Mouse (Mus musculus) heart, embryonic 15.5 days (tissue): ENCODE data around the gene Dbh. TPM values are rescaled to one million over a fixed set of nuclear protein-coding genes. Genes with fewer than 3 reads are reported as not detected.

Source experiments
- ATAC-seq: fragments of 200-750 bp; cut with Nextera tagmentation; replicated peaks from 2 replicates; pipeline ENCODE4 v1.8.0; 2017; ENCODE audit warnings: low read depth, moderate TSS enrichment; ENCODE audit not compliant: insufficient number of reproducible peaks, insufficient read depth, low FRiP score
- H3K27ac ChIP-seq: fragments of 300-500 bp; sonication (generic); 2 replicates; pipeline ENCODE4 v1.5.1; 2015; ENCODE audit warnings: mild to moderate bottlenecking, inconsistent platforms
- H3K27me3 ChIP-seq: fragments of 300-500 bp; sonication (generic); 2 replicates; pipeline ENCODE4 v1.6.1; 2015; ENCODE audit warnings: inconsistent platforms
- H3K36me3 ChIP-seq: fragments of 300-500 bp; sonication (generic); 2 replicates; pipeline ENCODE4 v1.6.1; 2015; ENCODE audit warnings: mild to moderate bottlenecking, inconsistent platforms
- H3K4me1 ChIP-seq: fragments of 300-500 bp; sonication (generic); replicated peaks from 2 replicates; pipeline ENCODE4 v1.6.1; 2015; ENCODE audit warnings: inconsistent platforms
- H3K4me2 ChIP-seq: fragments of 300-500 bp; sonication (generic); 2 replicates; pipeline ENCODE4 v1.6.1; 2015; ENCODE audit warnings: inconsistent platforms, mild to moderate bottlenecking, moderate library complexity
- H3K4me3 ChIP-seq: fragments of 300-500 bp; sonication (generic); 2 replicates; pipeline ENCODE4 v1.5.1; 2015; ENCODE audit warnings: mild to moderate bottlenecking, inconsistent platforms
- H3K9ac ChIP-seq: fragments of 300-500 bp; sonication (generic); 2 replicates; pipeline ENCODE4 v1.6.1; 2015; ENCODE audit warnings: mild to moderate bottlenecking, inconsistent platforms
- H3K9me3 ChIP-seq: fragments of 300-500 bp; sonication (generic); replicated peaks from 2 replicates; pipeline ENCODE4 v1.6.1; 2016; ENCODE audit warnings: inconsistent platforms
- WGBS: fragments of 180-500 bp; shearing (Covaris S2); methylation state at CpG from one replicate; pipeline ENCODE4 v1.1.7; 2015; ENCODE audit warnings: mixed read lengths; 5-methylcytosine and 5-hydroxymethylcytosine counted together
- polyA plus RNA-seq: library from polyadenylated mRNA; unstranded; fragments of >200 nt; fragmentation: Nextera tagmentation; extraction: Ambion mirVana; gene quantifications from 2 replicates; pipeline ENCODE4 v1.2.1, GENCODE M21; 2015

The Dbh gene
- polyA plus RNA-seq: 0.60 and 6.5 TPM in 2 replicates

DNA sequence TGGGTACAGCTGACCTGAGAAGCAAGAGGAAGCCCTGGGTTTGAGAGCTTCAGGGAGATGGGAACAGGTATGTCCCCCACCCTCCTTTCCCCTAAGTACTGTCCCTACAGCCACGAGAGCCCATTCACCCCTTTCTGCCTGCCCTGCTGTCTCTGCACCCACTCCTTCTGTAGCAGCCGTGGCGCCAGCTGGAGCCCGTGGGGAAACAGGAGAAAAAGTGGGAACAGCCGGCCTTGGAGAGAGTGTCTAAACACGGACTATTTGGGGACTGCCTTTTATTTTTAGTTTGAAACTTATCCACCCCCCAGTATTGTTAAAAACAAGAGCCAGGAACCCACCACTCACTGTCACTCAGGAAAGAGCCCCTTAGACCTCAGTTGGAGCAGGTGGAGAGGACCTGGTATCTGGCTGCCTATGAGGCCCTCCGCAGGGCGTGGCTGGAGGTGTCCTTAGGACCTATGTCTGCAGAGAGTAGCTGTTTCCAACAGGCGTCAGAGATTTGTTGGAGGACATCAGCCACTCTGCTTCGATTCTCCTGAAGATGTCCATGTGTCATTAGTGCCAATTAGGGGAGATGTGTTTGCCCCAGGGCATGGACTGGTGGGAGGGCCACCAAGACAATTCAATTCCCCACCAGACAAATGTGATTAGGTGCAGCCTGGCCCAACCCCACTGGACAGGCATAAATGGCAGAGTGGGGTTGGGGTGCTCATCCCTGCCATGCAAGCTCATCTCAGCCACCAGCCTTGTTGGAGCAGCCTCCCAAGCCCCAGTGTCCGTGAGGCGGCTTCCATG, at the start of gene Dbh:
Dbh (plus strand) TSS at position 438 of the 795 bp plus-strand sequence.
- no peak within 1 kb of the TSS for H3K4me3 ChIP-seq
- H3K36me3 ChIP-seq: no peaks in the 10 kb centered on the region
- peaks cover 9% of the 10 kb centered on the region for H3K27me3 ChIP-seq
- H3K9me3 ChIP-seq: no peaks in the 10 kb centered on the region
- no peak within 1 kb of the TSS for H3K4me2 ChIP-seq
- WGBS: 76% methylated on average over 12 of the region's 12 CpGs
- ATAC-seq: no peak; the same call in 1 of the 2 replicates
- H3K27ac ChIP-seq: no peak within 1 kb of the TSS
- peaks cover 17% of the 10 kb centered on the region for H3K4me1 ChIP-seq
- H3K9ac ChIP-seq: no peak within 1 kb of the TSS

DNA sequence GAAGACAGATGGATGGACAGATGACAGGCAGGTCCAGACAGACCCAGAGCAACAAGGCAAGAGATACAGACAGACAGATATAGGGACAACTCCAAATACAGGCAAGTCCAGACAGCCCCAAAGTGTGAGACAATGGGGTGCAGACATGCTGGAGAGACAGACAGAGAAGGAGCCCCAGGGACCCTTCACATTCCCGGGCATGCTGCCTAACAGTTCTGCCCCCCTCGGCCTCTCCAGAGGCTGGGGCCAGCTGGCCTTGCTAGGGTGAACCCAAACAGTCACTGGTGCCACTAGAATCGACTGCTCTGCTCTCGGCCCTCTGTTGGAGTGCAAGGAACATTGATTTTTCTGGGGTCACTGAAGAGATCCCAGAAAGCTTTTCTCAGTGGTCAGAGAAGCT, 46.6 kb upstream of the Dbh start:
- Histone ChIP-seq H3K27me3 (peaks cover 5% of the 10 kb centered on the region; the same call in 1 of the 2 replicates), H3K4me1 (peaks cover 46% of the 10 kb centered on the region), H3K27ac (peak overlapping the region; percentile 41), H3K9me3 (no peaks in the 10 kb centered on the region), H3K4me3 (no peak overlapping the region), H3K36me3 (no peaks in the 10 kb centered on the region), H3K4me2 (no peak overlapping the region), H3K9ac (no peak overlapping the region)
- 26% methylated on average over 4 of the region's 4 CpGs for WGBS
- no peak for ATAC-seq

DNA sequence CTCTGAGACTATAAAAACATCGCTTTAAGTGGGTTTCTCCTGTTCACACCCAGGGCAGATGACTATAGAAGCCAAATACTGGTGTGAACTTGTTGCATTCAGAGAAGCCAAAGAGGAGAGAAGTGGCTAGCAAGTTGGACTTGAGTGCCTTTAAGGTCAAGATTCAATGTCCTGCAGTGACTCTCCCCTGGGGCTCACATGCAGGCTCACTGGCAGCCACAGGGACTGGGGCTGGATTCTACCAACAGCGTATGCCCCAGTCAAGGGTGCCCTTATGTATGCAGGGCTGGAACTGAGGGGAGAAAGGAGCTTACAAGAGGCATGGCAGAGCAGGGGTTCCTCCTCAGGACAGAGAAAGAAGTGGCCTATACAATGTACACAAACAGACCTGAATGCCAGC, 45.3 kb upstream of the Dbh start:
- peaks cover 46% of the 10 kb centered on the region for H3K4me1 ChIP-seq
- no peak for ATAC-seq
- peak overlapping the region; percentile 74 for H3K27ac ChIP-seq
- H3K4me2 ChIP-seq: no peak overlapping the region
- no peak overlapping the region for H3K4me3 ChIP-seq
- H3K27me3 ChIP-seq: peaks cover 5% of the 10 kb centered on the region; the same call in 1 of the 2 replicates
- no peaks in the 10 kb centered on the region for H3K36me3 ChIP-seq
- H3K9ac ChIP-seq: no peak overlapping the region
- WGBS: 87% methylated on average over 2 of the region's 2 CpGs
- H3K9me3 ChIP-seq: no peaks in the 10 kb centered on the region

DNA sequence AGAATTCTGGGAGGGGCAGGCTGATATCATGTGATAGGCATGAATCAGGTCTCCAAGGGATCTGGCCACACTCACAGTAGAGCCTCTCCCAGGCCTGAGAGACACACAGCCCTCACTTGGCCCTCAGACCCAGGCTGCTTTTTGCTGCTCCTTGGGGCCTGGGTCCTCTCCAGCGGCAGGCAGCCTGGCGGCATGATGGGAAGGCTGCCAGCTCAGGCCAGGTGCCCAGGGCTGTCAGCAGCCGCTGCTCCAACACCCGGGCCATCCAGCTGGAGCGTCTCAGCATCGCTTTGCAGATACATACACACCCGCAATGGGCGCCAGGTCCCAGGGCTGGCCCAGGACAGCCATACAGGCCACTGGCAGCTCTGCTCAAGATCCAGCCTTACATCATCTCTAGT, 44.8 kb upstream of the Dbh start:
- Histone ChIP-seq H3K36me3 (no peaks in the 10 kb centered on the region), H3K4me3 (no peak overlapping the region), H3K4me2 (no peak overlapping the region), H3K27ac (peak overlapping the region; percentile 74), H3K27me3 (peaks cover 5% of the 10 kb centered on the region; the same call in 1 of the 2 replicates), H3K9ac (no peak overlapping the region), H3K4me1 (peaks cover 46% of the 10 kb centered on the region), H3K9me3 (no peaks in the 10 kb centered on the region)
- WGBS: 18% methylated on average over 8 of the region's 8 CpGs
- ATAC-seq: peak; percentile 86

DNA sequence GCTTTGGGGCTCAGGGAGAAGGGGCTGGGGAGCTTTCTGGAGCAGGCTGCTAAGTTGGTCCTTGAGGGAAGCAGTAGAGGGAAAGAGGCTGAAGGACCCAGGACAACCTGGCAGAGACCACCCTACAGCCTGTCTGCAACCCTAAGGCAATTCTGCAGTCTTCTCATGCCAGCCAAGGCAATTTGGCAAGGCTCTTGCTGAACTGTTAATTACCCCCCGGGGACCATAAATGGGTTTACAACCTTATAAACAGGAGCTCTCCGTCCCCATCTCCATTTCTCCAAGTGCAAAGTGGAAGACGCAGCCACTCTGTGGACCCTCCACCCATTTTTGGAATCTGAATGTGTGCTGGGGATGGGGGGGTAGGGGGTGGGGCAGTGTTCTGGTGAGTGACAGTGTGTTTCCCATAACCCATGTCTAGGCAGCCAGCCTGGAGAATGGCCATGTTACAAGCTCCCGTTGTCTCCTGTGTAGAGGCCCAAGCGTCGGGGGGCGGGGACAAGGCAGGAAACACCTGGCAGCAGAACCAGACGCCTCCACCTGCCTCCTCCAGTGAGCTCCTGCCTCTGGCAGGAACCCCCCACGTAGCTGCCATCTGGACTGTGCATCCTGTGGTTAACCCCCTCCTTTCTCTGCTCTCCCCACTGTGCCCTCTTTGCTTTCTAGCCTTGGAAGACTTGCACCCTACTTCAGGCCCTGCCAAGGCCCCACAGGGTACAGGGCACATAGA, 43.2 kb upstream of the Dbh start:
- no peak overlapping the region; the same call in 1 of the 2 replicates for H3K27ac ChIP-seq
- peaks cover 51% of the 10 kb centered on the region for H3K4me1 ChIP-seq
- H3K9ac ChIP-seq: no peak overlapping the region
- 55% methylated on average over 9 of the region's 9 CpGs for WGBS
- H3K27me3 ChIP-seq: peaks cover 5% of the 10 kb centered on the region; the same call in 1 of the 2 replicates
- no peaks in the 10 kb centered on the region for H3K36me3 ChIP-seq
- no peaks in the 10 kb centered on the region for H3K9me3 ChIP-seq
- no peak overlapping the region for H3K4me3 ChIP-seq
- ATAC-seq: peak; percentile 33; the same call in 1 of the 2 replicates
- H3K4me2 ChIP-seq: no peak overlapping the region

DNA sequence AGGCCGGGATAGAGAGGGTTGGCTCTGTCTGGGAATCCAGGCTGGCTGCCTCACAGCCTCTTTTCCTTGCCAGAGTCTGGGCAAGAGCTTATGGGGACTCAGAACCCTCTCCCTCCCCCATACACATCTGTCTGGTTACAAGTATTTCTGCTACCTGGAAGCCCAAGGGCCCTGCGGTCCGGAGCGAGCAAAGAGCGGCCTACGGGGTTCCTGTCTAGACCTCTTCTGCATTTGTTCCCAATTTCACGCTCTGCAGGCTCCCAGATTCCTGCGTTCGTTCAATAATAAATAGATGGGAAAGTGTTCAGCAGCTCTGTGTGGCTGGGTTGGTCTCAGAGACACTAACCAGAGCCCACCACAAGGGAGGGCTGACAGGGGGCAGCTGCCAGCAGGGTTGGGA, 42.5 kb upstream of the Dbh start:
- Histone ChIP-seq H3K4me3 (no peak overlapping the region), H3K27me3 (peaks cover 5% of the 10 kb centered on the region; the same call in 1 of the 2 replicates), H3K27ac (no peak overlapping the region; the same call in 1 of the 2 replicates), H3K4me2 (no peak overlapping the region), H3K36me3 (no peaks in the 10 kb centered on the region), H3K9ac (no peak overlapping the region), H3K4me1 (peaks cover 51% of the 10 kb centered on the region), H3K9me3 (no peaks in the 10 kb centered on the region)
- 61% methylated on average over 9 of the region's 9 CpGs for WGBS
- no peak for ATAC-seq

DNA sequence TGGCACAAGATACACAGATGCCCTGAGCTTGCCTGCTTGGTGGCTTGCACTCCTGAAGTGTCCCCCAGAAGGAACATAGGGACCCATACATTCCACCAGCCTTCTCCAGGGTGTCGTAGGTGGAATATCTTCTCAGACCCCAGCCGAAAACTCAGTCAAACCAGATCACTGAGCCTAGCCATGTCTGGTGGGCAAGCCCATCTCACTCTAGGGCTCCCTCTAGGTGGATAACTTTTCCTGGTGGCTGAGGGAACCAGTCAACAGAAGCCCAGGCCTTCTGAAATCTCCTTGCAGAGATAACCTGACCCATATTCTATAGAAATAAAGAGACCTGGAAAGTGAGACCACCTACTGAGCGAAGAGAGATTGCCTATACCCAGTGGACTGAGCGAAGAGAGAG, 41.9 kb upstream of the Dbh start:
- WGBS: 87% methylated on average over 4 of the region's 4 CpGs
- H3K4me1 ChIP-seq: peaks cover 47% of the 10 kb centered on the region

DNA sequence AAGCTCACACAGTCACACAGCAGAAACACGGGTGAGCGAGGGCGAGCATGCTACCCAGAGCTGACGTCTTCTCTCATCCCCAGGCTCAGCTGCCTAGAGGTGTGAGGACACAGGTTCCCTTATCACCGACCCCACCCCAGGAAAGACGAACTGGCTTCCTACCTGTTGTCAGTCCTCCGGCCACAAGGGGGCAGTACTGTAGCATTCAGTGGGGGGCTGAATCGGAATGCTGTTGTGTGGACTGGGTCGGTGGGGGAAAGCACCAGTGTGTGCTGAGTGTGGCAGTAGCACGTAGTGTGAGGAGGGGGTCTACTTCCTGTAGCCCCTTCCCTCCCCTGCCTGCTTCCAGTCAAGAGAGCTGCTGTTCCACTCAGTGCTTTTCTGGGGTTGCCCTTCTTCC, 39.1 kb upstream of the Dbh start:
- H3K4me1 ChIP-seq: peaks cover 18% of the 10 kb centered on the region
- H3K9ac ChIP-seq: no peak overlapping the region
- H3K9me3 ChIP-seq: no peaks in the 10 kb centered on the region
- H3K36me3 ChIP-seq: no peaks in the 10 kb centered on the region
- no peak overlapping the region for H3K27ac ChIP-seq
- no peak overlapping the region for H3K4me2 ChIP-seq
- ATAC-seq: no peak
- WGBS: 31% methylated on average over 10 of the region's 10 CpGs
- peaks cover 5% of the 10 kb centered on the region; the same call in 1 of the 2 replicates for H3K27me3 ChIP-seq
- H3K4me3 ChIP-seq: no peak overlapping the region

More for the DNA sequence above, 41.9 kb upstream of the Dbh start:
- H3K27ac ChIP-seq: no peak overlapping the region
- no peak overlapping the region for H3K4me3 ChIP-seq
- peaks cover 5% of the 10 kb centered on the region; the same call in 1 of the 2 replicates for H3K27me3 ChIP-seq
- H3K9me3 ChIP-seq: no peaks in the 10 kb centered on the region
- no peak for ATAC-seq
- no peak overlapping the region for H3K9ac ChIP-seq
- H3K36me3 ChIP-seq: no peaks in the 10 kb centered on the region
- H3K4me2 ChIP-seq: no peak overlapping the region

DNA sequence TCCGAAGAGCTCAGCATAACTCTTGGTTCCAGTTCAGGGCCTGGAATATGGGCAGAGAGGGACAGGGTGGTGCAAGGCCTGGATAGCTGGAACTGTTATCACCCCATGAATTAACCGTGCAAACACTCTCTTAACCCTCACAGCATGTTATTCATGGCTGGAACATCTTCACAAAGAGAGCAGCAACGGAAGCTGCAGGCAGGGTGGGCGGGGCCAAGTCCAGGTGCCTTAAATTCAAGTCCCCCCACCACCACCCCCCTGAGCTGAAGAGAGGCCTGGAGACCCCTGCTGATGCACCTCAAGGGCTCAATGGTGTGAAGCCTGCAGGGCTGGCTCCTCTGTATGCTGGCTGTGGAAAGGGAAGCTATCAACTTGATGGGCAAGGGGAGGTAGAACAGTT, 38.5 kb upstream of the Dbh start:
- WGBS: 58% methylated on average over 4 of the region's 4 CpGs
- Histone ChIP-seq H3K9ac (no peak overlapping the region), H3K27ac (no peak overlapping the region), H3K4me2 (no peak overlapping the region), H3K36me3 (no peaks in the 10 kb centered on the region), H3K27me3 (peaks cover 5% of the 10 kb centered on the region; the same call in 1 of the 2 replicates), H3K4me3 (no peak overlapping the region), H3K9me3 (no peaks in the 10 kb centered on the region), H3K4me1 (peaks cover 13% of the 10 kb centered on the region)
- no peak for ATAC-seq

DNA sequence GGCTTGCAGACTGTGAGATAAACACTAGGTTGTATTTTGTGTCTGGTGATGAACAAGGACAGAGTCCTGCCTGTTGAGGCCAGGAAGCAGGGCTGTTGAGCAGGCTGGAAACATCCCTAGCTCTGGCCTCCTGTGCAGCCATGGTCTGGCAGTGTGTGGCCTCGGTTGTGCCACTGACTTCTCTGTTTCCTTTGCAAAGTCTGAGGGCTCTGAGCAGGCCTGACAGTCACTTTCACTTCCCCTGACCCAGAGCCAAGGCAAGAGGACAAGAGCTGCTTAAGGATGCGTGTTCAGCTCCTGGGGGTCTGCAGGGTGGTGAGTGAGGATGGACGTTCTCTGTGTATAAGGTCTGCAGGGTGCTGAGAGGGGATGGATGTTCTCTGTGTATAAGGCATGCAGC, 36.0 kb upstream of the Dbh start:
- H3K9me3 ChIP-seq: no peaks in the 10 kb centered on the region

DNA sequence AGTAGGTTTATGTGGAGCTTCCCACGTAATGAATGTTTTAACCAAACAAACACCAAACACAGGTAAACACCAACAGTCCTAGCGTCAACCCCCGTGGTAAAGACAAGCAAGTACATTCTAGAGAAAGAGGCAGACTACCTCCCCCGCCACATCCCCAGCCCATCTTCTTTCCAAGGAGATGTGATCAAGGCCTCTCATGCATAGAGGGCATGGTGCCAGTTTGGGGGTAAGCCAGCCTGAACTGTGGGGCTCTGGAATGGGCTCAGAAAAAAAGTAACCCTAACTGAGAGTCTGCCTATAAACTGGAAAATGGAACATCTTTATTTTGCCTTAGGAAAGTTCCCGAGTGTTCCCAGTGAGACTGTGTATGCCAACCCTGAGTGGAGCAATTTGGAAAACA, 29.1 kb upstream of the Dbh start:
- no peak overlapping the region for H3K4me2 ChIP-seq
- H3K9me3 ChIP-seq: no peaks in the 10 kb centered on the region
- no peaks in the 10 kb centered on the region for H3K36me3 ChIP-seq
- peaks cover 57% of the 10 kb centered on the region for H3K27me3 ChIP-seq
- no peak overlapping the region for H3K27ac ChIP-seq
- no peak overlapping the region for H3K4me3 ChIP-seq
- WGBS: 77% methylated on average over 5 of the region's 5 CpGs
- ATAC-seq: no peak
- no peak overlapping the region for H3K9ac ChIP-seq
- H3K4me1 ChIP-seq: no peaks in the 10 kb centered on the region

More for the DNA sequence above, 36.0 kb upstream of the Dbh start:
- Histone ChIP-seq H3K4me3 (no peak overlapping the region), H3K27me3 (peaks cover 13% of the 10 kb centered on the region; the same call in 1 of the 2 replicates), H3K9ac (no peak overlapping the region), H3K4me2 (no peak overlapping the region), H3K27ac (no peak overlapping the region), H3K4me1 (peaks cover 4% of the 10 kb centered on the region; the same call in 1 of the 2 replicates), H3K36me3 (no peaks in the 10 kb centered on the region)
- ATAC-seq: no peak
- WGBS: 59% methylated on average over 3 of the region's 3 CpGs
